Mouse (Mus musculus): Measurements from ENCODE around the gene Rabep2. TPM values are rescaled to one million over a fixed set of nuclear protein-coding genes. Genes with fewer than 3 reads are reported as not detected.
"Not testable (repeated sequence)": the region's sequence is repeated elsewhere in the genome, so short reads cannot be mapped to it uniquely, and the experiment has no call there.

Gene Rabep2
- polyA plus RNA-seq, 1 experiment from 2014 or later: 28.4 TPM

DNA sequence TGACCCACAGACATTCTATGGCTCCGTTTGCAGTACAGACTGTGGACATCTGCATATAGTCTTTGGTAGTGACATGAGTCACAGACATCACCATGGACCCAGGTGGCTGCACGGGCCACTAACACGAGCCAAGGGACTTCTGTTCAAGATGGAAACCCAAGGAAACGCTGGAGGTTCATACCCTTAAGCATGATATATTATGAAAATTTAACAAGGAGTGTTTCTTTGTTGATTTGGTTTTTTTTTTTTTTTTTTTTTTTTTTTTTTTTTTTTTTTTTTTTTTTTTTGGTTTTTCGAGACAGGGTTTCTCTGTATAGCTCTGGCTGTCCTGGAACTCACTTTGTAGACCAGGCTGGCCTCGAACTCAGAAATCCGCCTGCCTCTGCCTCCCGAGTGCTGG is 26.0 kb upstream of the Rabep2 start:
- WGBS: 84% methylated on average over 8 of the region's 8 CpGs
- not testable (repeated sequence) for ATAC-seq (ENCODE audit: insufficient number of reproducible peaks, insufficient read depth, low FRiP score, low read depth); H3K4me3 ChIP-seq (ENCODE audit: low read depth, low read length); H3K4me1 ChIP-seq (ENCODE audit: control insufficient read depth, insufficient read depth, low read length); H3K9ac ChIP-seq (replicated peaks; ENCODE audit: low read depth, low read length); H3K9me3 ChIP-seq (ENCODE audit: control insufficient read depth, low read depth, low read length); H3K27ac ChIP-seq (ENCODE audit: low read length); H3K4me2 ChIP-seq (replicated peaks; ENCODE audit: low read depth, low read length); H3K27me3 ChIP-seq (ENCODE audit: control insufficient read depth, insufficient read depth, low read length); H3K36me3 ChIP-seq (ENCODE audit: control insufficient read depth, insufficient read depth, low read length)

DNA sequence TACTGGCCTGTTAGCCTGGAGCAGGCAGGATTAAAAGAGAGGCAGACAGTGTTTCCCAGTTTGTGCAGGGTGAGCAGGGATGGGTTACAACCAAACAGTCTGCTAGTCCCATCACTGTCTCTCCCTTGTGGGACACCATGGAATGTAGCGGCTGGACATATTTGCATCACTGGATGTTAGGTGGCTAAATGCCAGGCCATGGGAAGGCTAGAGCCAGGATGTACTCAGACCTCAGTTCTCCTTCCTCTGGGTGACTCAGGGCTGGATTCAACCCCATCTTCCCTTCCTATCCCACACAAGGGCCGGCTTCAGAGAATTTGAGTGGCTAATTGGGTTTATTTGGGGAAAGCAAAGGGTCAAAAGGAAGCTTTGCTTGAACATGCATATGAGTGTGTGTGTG is 19.9 kb upstream of the Rabep2 start:
- Histone ChIP-seq H3K9me3 (ENCODE audit: control insufficient read depth, low read depth, low read length) (no peaks in the 10 kb centered on the region), H3K4me2 (replicated peaks; ENCODE audit: low read depth, low read length) (no peak overlapping the region), H3K36me3 (ENCODE audit: control insufficient read depth, insufficient read depth, low read length) (no peaks in the 10 kb centered on the region), H3K27me3 (ENCODE audit: control insufficient read depth, insufficient read depth, low read length) (no peaks in the 10 kb centered on the region), H3K9ac (replicated peaks; ENCODE audit: low read depth, low read length) (no peak overlapping the region), H3K27ac (ENCODE audit: low read length) (no peak overlapping the region), H3K4me1 (ENCODE audit: control insufficient read depth, insufficient read depth, low read length) (no peaks in the 10 kb centered on the region), H3K4me3 (ENCODE audit: low read depth, low read length) (no peak overlapping the region)
- 76% methylated on average over 2 of the region's 2 CpGs for WGBS
- ATAC-seq (ENCODE audit: insufficient number of reproducible peaks, insufficient read depth, low FRiP score, low read depth): no peak

DNA sequence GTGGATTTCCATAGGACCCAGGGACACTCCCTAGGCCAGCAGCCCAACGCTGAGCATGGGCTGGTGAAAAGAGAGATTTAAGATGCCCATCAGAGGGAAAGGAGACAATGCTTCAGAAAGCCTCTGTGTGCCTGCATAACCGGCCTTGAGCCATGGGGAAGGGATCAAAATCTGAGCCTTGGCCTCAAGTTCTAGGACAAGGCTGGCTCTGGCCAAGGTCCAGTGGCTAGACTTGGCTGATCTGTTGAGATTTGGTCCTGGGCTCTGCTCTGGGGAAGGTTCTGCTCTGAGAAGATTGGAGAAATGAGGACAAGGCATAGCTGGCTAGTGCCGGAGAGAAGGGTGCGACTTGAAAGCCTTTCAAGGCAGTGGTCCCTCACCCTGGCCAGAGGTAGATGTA is 17.5 kb upstream of the Rabep2 start:
- Histone ChIP-seq H3K4me3 (ENCODE audit: low read depth, low read length) (no peak overlapping the region), H3K4me1 (ENCODE audit: control insufficient read depth, insufficient read depth, low read length) (no peaks in the 10 kb centered on the region), H3K4me2 (replicated peaks; ENCODE audit: low read depth, low read length) (no peak overlapping the region), H3K27me3 (ENCODE audit: control insufficient read depth, insufficient read depth, low read length) (no peaks in the 10 kb centered on the region), H3K9me3 (ENCODE audit: control insufficient read depth, low read depth, low read length) (no peaks in the 10 kb centered on the region), H3K9ac (replicated peaks; ENCODE audit: low read depth, low read length) (no peak overlapping the region), H3K36me3 (ENCODE audit: control insufficient read depth, insufficient read depth, low read length) (no peaks in the 10 kb centered on the region), H3K27ac (ENCODE audit: low read length) (no peak overlapping the region)
- ATAC-seq (ENCODE audit: insufficient number of reproducible peaks, insufficient read depth, low FRiP score, low read depth): no peak
- 94% methylated on average over 4 of the region's 4 CpGs for WGBS

DNA sequence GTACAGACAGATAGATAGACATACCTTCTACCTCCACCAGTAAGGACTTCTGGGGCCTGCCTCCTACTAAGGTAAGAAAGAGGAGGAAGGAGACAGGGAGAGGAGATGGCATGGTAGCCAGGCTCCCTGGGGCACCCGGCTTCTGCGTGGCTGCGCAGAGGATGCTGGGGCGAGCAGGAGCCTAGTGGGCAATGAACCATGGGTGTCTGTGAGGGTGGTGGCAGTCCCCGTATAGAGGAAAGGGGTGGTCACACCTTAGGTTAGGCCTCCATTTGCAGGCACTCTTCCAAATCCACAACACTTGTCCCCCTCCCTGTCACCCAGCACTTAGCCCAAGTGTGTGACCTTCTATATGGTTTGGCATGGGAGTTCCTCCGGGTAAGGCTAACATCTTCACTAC is 13.8 kb upstream of the Rabep2 start, which contains the start of gene Cd19:
Gene Cd19, minus strand, starts transcription at position 165 of the 400 bp plus-strand sequence.
- no peaks in the 10 kb centered on the region for H3K27me3 ChIP-seq (ENCODE audit: control insufficient read depth, insufficient read depth, low read length)
- H3K9me3 ChIP-seq (ENCODE audit: control insufficient read depth, low read depth, low read length): no peaks in the 10 kb centered on the region
- no peak within 1 kb of the TSS for H3K9ac ChIP-seq (replicated peaks; ENCODE audit: low read depth, low read length)
- no peak for ATAC-seq (ENCODE audit: insufficient number of reproducible peaks, insufficient read depth, low FRiP score, low read depth)
- 84% methylated on average over 6 of the region's 6 CpGs for WGBS
- H3K36me3 ChIP-seq (ENCODE audit: control insufficient read depth, insufficient read depth, low read length): no peaks in the 10 kb centered on the region
- H3K4me3 ChIP-seq (ENCODE audit: low read depth, low read length): no peak within 1 kb of the TSS
- H3K27ac ChIP-seq (ENCODE audit: low read length): no peak within 1 kb of the TSS
- H3K4me2 ChIP-seq (replicated peaks; ENCODE audit: low read depth, low read length): no peak within 1 kb of the TSS
- H3K4me1 ChIP-seq (ENCODE audit: control insufficient read depth, insufficient read depth, low read length): no peaks in the 10 kb centered on the region

DNA sequence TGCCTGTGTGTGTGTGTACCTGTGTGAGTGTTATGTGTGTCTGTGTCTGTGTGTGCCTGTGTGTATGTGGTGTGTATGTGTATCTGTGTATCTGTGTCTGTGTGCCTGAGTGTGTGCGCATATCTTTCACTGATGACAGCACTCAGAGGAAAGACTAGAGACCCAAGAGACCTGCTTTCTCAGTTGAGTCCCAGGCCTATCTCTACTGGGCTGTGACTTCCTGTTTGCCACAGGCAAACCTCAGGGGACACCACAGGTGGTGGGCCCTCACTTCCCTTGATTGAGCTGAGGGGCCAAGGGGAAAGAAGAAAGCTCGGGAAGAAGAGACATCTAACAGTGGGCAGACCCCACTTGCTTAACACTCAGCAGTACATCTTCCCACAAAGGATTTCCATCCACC is 11.9 kb upstream of the Rabep2 start:
- Histone ChIP-seq H3K4me3 (ENCODE audit: low read depth, low read length) (no peak overlapping the region), H3K36me3 (ENCODE audit: control insufficient read depth, insufficient read depth, low read length) (no peaks in the 10 kb centered on the region), H3K4me2 (replicated peaks; ENCODE audit: low read depth, low read length) (no peak overlapping the region), H3K27ac (ENCODE audit: low read length) (no peak overlapping the region), H3K4me1 (ENCODE audit: control insufficient read depth, insufficient read depth, low read length) (no peaks in the 10 kb centered on the region), H3K27me3 (ENCODE audit: control insufficient read depth, insufficient read depth, low read length) (no peaks in the 10 kb centered on the region), H3K9ac (replicated peaks; ENCODE audit: low read depth, low read length) (no peak overlapping the region), H3K9me3 (ENCODE audit: control insufficient read depth, low read depth, low read length) (no peaks in the 10 kb centered on the region)
- ATAC-seq (ENCODE audit: insufficient number of reproducible peaks, insufficient read depth, low FRiP score, low read depth): no peak
- 58% methylated on average over 2 of the region's 2 CpGs for WGBS

DNA sequence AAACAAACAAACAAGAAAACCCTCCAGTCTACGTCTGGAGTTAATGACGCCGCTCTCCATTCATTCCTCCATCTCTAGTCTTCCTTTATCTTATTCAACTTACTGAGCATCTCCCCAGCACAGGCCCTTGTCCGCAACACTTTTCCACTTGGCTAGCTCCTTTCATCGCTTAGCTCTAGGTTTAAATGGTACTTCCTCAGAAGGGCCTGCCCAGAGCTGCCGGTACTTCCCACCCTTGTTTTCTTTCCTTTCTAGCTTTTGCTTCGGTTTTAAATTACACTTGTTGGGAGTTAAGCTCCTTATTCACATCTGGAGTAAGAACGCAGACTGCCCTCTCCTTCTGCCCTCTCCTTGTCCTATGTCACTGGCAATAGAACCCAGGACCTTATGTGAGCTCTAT is 11.5 kb upstream of the Rabep2 start:
- Histone ChIP-seq H3K9ac (replicated peaks; ENCODE audit: low read depth, low read length) (no peak overlapping the region), H3K36me3 (ENCODE audit: control insufficient read depth, insufficient read depth, low read length) (no peaks in the 10 kb centered on the region), H3K27me3 (ENCODE audit: control insufficient read depth, insufficient read depth, low read length) (no peaks in the 10 kb centered on the region), H3K27ac (ENCODE audit: low read length) (no peak overlapping the region), H3K4me1 (ENCODE audit: control insufficient read depth, insufficient read depth, low read length) (no peaks in the 10 kb centered on the region), H3K9me3 (ENCODE audit: control insufficient read depth, low read depth, low read length) (no peaks in the 10 kb centered on the region), H3K4me2 (replicated peaks; ENCODE audit: low read depth, low read length) (no peak overlapping the region), H3K4me3 (ENCODE audit: low read depth, low read length) (no peak overlapping the region)
- ATAC-seq (ENCODE audit: insufficient number of reproducible peaks, insufficient read depth, low FRiP score, low read depth): no peak
- 64% methylated on average over 8 of the region's 8 CpGs for WGBS

DNA sequence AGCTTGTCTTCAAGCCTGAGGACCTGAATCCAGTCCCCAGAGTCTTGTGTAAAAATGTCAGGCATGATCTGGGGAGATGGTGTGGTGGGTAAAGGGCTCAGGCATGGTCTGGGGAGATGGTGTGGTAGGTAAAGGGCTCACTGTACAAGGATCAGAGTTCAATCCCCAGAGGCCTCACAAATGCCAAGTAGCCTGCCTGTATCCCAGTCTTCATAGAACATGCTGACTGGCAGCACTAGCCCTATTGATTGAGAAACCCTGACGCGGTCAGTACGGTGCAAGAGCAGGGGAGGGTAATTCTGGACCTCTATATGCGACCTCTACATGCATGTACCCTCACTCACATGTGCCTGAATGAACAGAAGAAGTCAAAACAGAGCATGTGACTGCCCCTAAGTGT is 11.0 kb upstream of the Rabep2 start:
- Histone ChIP-seq H3K36me3 (ENCODE audit: control insufficient read depth, insufficient read depth, low read length) (no peaks in the 10 kb centered on the region), H3K27ac (ENCODE audit: low read length) (no peak overlapping the region), H3K27me3 (ENCODE audit: control insufficient read depth, insufficient read depth, low read length) (no peaks in the 10 kb centered on the region), H3K9me3 (ENCODE audit: control insufficient read depth, low read depth, low read length) (no peaks in the 10 kb centered on the region), H3K4me3 (ENCODE audit: low read depth, low read length) (no peak overlapping the region), H3K4me1 (ENCODE audit: control insufficient read depth, insufficient read depth, low read length) (no peaks in the 10 kb centered on the region), H3K9ac (replicated peaks; ENCODE audit: low read depth, low read length) (no peak overlapping the region), H3K4me2 (replicated peaks; ENCODE audit: low read depth, low read length) (no peak overlapping the region)
- WGBS: 81% methylated on average over 4 of the region's 4 CpGs
- no peak for ATAC-seq (ENCODE audit: insufficient number of reproducible peaks, insufficient read depth, low FRiP score, low read depth)

DNA sequence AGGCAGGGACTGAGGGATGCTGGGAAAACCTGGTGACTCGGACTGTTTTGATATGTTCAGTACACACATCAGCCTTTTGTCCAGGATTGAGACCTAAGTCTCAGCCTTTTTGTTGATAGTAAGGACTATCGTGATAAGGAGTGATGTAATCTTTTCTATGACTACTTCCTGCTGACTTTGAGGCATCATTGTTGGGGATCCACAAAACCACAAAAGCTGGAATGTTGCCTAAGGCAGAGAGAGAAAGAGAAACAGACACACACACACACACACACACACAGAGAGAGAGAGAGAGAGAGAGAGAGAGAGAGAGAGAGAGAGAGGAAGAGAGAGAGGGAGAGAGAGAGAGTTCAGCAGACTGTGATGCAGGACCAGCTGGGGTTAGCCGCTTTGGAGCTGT is 10.1 kb upstream of the Rabep2 start:
- H3K4me2 ChIP-seq (replicated peaks; ENCODE audit: low read depth, low read length): no peak overlapping the region
- H3K27ac ChIP-seq (ENCODE audit: low read length): no peak overlapping the region
- H3K4me1 ChIP-seq (ENCODE audit: control insufficient read depth, insufficient read depth, low read length): no peaks in the 10 kb centered on the region
- no peaks in the 10 kb centered on the region for H3K9me3 ChIP-seq (ENCODE audit: control insufficient read depth, low read depth, low read length)
- 49% methylated on average over 3 of the region's 3 CpGs for WGBS
- no peak overlapping the region for H3K4me3 ChIP-seq (ENCODE audit: low read depth, low read length)
- no peak for ATAC-seq (ENCODE audit: insufficient number of reproducible peaks, insufficient read depth, low FRiP score, low read depth)
- H3K27me3 ChIP-seq (ENCODE audit: control insufficient read depth, insufficient read depth, low read length): no peaks in the 10 kb centered on the region
- H3K36me3 ChIP-seq (ENCODE audit: control insufficient read depth, insufficient read depth, low read length): no peaks in the 10 kb centered on the region
- no peak overlapping the region for H3K9ac ChIP-seq (replicated peaks; ENCODE audit: low read depth, low read length)

DNA sequence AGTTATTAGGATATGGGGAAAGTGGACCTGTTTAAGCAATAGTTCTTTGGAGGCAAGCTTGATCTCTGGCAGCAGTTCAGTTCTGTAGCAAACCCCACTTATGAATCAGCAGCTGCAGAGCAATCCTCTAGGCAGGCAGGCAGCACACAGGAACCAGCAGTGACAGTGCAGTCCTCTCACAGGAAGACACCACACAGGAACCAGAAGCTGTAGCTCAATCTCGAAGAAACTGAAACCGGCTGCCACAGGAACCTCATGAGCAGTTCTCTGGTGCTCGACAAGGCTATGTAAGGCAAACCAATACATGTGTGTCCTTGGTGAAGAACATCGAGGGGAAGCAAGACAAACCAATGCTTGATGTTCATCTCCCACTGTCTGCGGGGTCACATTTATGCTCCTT is 6.8 kb upstream of the Rabep2 start:
- Histone ChIP-seq H3K9ac (replicated peaks; ENCODE audit: low read depth, low read length) (no peak overlapping the region), H3K9me3 (ENCODE audit: control insufficient read depth, low read depth, low read length) (no peaks in the 10 kb centered on the region; the same call in 1 of the 2 replicates), H3K27me3 (ENCODE audit: control insufficient read depth, insufficient read depth, low read length) (no peaks in the 10 kb centered on the region), H3K36me3 (ENCODE audit: control insufficient read depth, insufficient read depth, low read length) (no peaks in the 10 kb centered on the region), H3K4me1 (ENCODE audit: control insufficient read depth, insufficient read depth, low read length) (no peaks in the 10 kb centered on the region), H3K4me3 (ENCODE audit: low read depth, low read length) (no peak overlapping the region), H3K27ac (ENCODE audit: low read length) (no peak overlapping the region), H3K4me2 (replicated peaks; ENCODE audit: low read depth, low read length) (no peak overlapping the region)
- ATAC-seq (ENCODE audit: insufficient number of reproducible peaks, insufficient read depth, low FRiP score, low read depth): no peak
- WGBS: 87% methylated on average over 5 of the region's 5 CpGs

Data from stomach, embryonic 14.5 days (tissue).